Mouse (Mus musculus) kidney, postnatal 0 days (tissue): Measurements from ENCODE around the gene Bbs7. TPM values are rescaled to one million over a fixed set of nuclear protein-coding genes. Genes with fewer than 3 reads are reported as not detected.

ENCODE experiments used
- ATAC-seq: fragments of 200-750 bp; cut with Nextera tagmentation; replicated peaks from 2 replicates; pipeline ENCODE4 v1.8.0; 2017; ENCODE audit warnings: low read depth, moderate number of reproducible peaks, moderate TSS enrichment, moderate library complexity; ENCODE audit not compliant: low FRiP score
- DNase-seq: peaks from one replicate; pipeline ENCODE4 v3.0.0-alpha.2; 2016; ENCODE audit warnings: low spot score
- H3K27ac ChIP-seq: fragments of 300-500 bp; sonication (generic); 2 replicates; pipeline ENCODE4 v1.5.1; 2014; ENCODE audit warnings: mild to moderate bottlenecking
- H3K27me3 ChIP-seq: fragments of 300-500 bp; sonication (generic); 2 replicates; pipeline ENCODE4 v1.6.1; 2014; ENCODE audit warnings: low read length, mixed read lengths; ENCODE audit not compliant: insufficient read depth
- H3K36me3 ChIP-seq: fragments of 300-500 bp; sonication (generic); 2 replicates; pipeline ENCODE4 v1.6.1; 2014; ENCODE audit warnings: low read length, mixed read lengths; ENCODE audit not compliant: insufficient read depth
- H3K4me1 ChIP-seq: fragments of 300-500 bp; sonication (generic); replicated peaks from 2 replicates; pipeline ENCODE4 v1.6.1; 2014; ENCODE audit warnings: antibody characterized with exemption, low read length, mixed read lengths; ENCODE audit not compliant: insufficient read depth
- H3K4me2 ChIP-seq: fragments of 300-500 bp; sonication (generic); 2 replicates; pipeline ENCODE4 v1.6.1; 2014; ENCODE audit warnings: mild to moderate bottlenecking, low read length, moderate library complexity, mixed read lengths
- H3K4me3 ChIP-seq: fragments of 300-500 bp; sonication (generic); replicated peaks from 2 replicates; pipeline ENCODE4 v1.5.1; 2014; ENCODE audit warnings: low read depth, low read length
- H3K9ac ChIP-seq: fragments of 300-500 bp; sonication (generic); 2 replicates; pipeline ENCODE4 v1.6.1; 2014; ENCODE audit warnings: low read depth, low read length
- H3K9me3 ChIP-seq: fragments of 300-500 bp; sonication (generic); replicated peaks from 2 replicates; pipeline ENCODE4 v1.6.1; 2016; ENCODE audit warnings: low read length, inconsistent platforms, mixed read lengths
- CTCF ChIP-seq: IDR thresholded peaks from 2 replicates; pipeline ENCODE4 v1.5.1; 2016; ENCODE audit warnings: antibody characterized with exemption, low read depth, mild to moderate bottlenecking, moderate library complexity
- WGBS: fragments of 180-500 bp; shearing (Covaris S2); extraction: QIAGEN DNeasy Blood & Tissue Kit; methylation state at CpG from one replicate; pipeline ENCODE4 v1.1.7; 2014; 5-methylcytosine and 5-hydroxymethylcytosine counted together
- polyA plus RNA-seq: library from polyadenylated mRNA; unstranded; fragments of >200 nt; fragmentation: Nextera tagmentation; extraction: Ambion mirVana; gene quantifications from 2 replicates; pipeline ENCODE4 v1.2.1, GENCODE M21; 2015

Bbs7 gene
- polyA plus RNA-seq, 1 experiment from 2014 or later: 14.3 TPM

- peaks cover 2% of the 10 kb centered on the region; the same call in 1 of the 2 replicates for H3K36me3 ChIP-seq
- WGBS: 71% methylated on average over 3 of the region's 3 CpGs
- ATAC-seq: no peak
- TF ChIP-seq CTCF: no peak
- DNase-seq: no peak
- H3K9me3 ChIP-seq: no peaks in the 10 kb centered on the region
- no peak overlapping the region for H3K9ac ChIP-seq
- no peak overlapping the region for H3K27ac ChIP-seq
- no peak overlapping the region for H3K4me2 ChIP-seq
- H3K4me3 ChIP-seq: no peak overlapping the region
- no peaks in the 10 kb centered on the region for H3K4me1 ChIP-seq
- H3K27me3 ChIP-seq: no peaks in the 10 kb centered on the region
These were observed 14.5 kb downstream of the Bbs7 start for GRCm38 (mm10) chr3:36598811-36599210.

GRCm38 (mm10) chr3:36571827-36572378, 41.4 kb downstream of the Bbs7 start, which contains the start of gene Ccna2:
Gene Ccna2, minus strand, starts transcription at chr3:36572150.
- Histone ChIP-seq H3K36me3 (peaks cover 14% of the 10 kb centered on the region; the same call in 1 of the 2 replicates), H3K4me2 (peak within 1 kb of the TSS; percentile 97), H3K27ac (peak within 1 kb of the TSS; percentile 66), H3K9me3 (no peaks in the 10 kb centered on the region), H3K9ac (peak within 1 kb of the TSS; percentile 76), H3K4me1 (peaks cover 14% of the 10 kb centered on the region), H3K4me3 (peak within 1 kb of the TSS; percentile 75), H3K27me3 (no peaks in the 10 kb centered on the region)
- DNase-seq (peak; percentile 98), ATAC-seq (peak; percentile 100)
- peak; percentile 76 for TF ChIP-seq CTCF
- under 1% methylated on average over 60 of the region's 60 CpGs for WGBS

DNA sequence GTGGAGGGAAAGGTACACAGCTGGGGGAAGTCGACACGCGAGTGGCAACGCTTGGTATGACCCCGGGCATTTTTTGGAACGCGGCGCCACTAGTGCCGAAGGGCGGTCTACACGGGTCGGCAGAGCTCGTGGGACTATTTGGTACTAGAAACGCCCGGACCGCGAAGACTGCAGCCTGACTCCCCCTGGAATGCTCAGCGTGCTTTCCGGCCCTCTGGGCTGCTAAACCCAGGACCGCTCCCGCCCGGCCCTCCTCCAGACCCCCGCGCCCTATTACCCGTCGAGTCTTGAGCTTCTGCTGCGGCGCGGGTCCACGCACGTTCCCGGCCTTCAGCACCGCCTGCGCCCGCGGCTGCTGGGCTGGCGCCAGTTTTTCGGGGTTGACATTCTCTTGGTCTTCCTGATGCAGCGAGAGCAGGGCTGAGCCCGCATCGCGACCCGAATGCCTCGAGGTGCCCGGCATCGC, 41.9 kb downstream of the Bbs7 start:
- no peaks in the 10 kb centered on the region for H3K9me3 ChIP-seq
- no peak for TF ChIP-seq CTCF
- peak; percentile 15 for ATAC-seq
- peak; percentile 36 for DNase-seq
- peaks cover 14% of the 10 kb centered on the region for H3K4me1 ChIP-seq
- peak overlapping the region; percentile 76 for H3K9ac ChIP-seq
- under 1% methylated on average over 46 of the region's 46 CpGs for WGBS
- H3K4me2 ChIP-seq: peak overlapping the region; percentile 97
- H3K36me3 ChIP-seq: peaks cover 19% of the 10 kb centered on the region
- peak overlapping the region; percentile 75 for H3K4me3 ChIP-seq
- H3K27ac ChIP-seq: peak overlapping the region; percentile 66; the same call in 1 of the 2 replicates
- no peaks in the 10 kb centered on the region for H3K27me3 ChIP-seq

DNA sequence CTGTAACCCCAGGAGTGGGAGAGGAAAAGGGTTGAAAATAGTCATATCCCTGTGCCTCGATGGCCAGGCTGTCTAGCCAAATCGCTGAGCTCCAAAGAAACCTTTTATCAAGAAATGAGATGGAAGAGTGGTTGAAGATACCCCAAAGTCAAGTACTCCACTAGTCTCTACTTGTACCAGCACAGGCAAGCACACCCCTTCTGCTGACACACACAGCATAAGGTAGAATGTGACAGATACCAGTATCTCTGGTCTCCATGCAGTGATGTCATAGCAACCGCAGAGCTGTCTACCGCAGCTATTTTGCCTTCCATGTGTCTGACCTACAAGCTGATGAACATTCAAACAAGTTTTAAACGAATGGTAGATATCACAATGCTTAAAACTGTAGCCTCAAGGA, 43.4 kb downstream of the Bbs7 start:
- no peak for DNase-seq

GRCm38 (mm10) chr3:36563666-36564065, 49.6 kb downstream of the Bbs7 start:
- no peak overlapping the region for H3K4me3 ChIP-seq
- H3K4me2 ChIP-seq: no peak overlapping the region
- DNase-seq: no peak
- H3K27me3 ChIP-seq: no peaks in the 10 kb centered on the region
- TF ChIP-seq CTCF: no peak
- H3K36me3 ChIP-seq: peaks cover 59% of the 10 kb centered on the region
- H3K9ac ChIP-seq: no peak overlapping the region
- no peak for ATAC-seq
- H3K27ac ChIP-seq: no peak overlapping the region
- no peaks in the 10 kb centered on the region for H3K9me3 ChIP-seq
- WGBS: 87% methylated on average over 3 of the region's 3 CpGs
- no peaks in the 10 kb centered on the region for H3K4me1 ChIP-seq

More for the DNA sequence above, 43.4 kb downstream of the Bbs7 start:
- no peak for ATAC-seq
- Histone ChIP-seq H3K9ac (no peak overlapping the region), H3K27me3 (no peaks in the 10 kb centered on the region), H3K9me3 (no peaks in the 10 kb centered on the region), H3K36me3 (peaks cover 29% of the 10 kb centered on the region), H3K4me2 (peak overlapping the region; percentile 97), H3K4me1 (peaks cover 14% of the 10 kb centered on the region), H3K4me3 (peak overlapping the region; percentile 75; the same call in 1 of the 2 replicates), H3K27ac (no peak overlapping the region)
- WGBS: 84% methylated on average over 5 of the region's 5 CpGs
- no peak for TF ChIP-seq CTCF

- Histone ChIP-seq H3K4me3 (no peak overlapping the region), H3K4me1 (no peaks in the 10 kb centered on the region), H3K27me3 (no peaks in the 10 kb centered on the region), H3K36me3 (peaks cover 43% of the 10 kb centered on the region), H3K4me2 (no peak overlapping the region), H3K9me3 (no peaks in the 10 kb centered on the region), H3K9ac (no peak overlapping the region), H3K27ac (no peak overlapping the region)
- 77% methylated on average over 4 of the region's 4 CpGs for WGBS
- ATAC-seq (no peak), DNase-seq (no peak)
- no peak for TF ChIP-seq CTCF
These were observed 53.7 kb downstream of the Bbs7 start for GRCm38 (mm10) chr3:36559606-36560005.
